Mouse (Mus musculus) spleen, adult 2 months (tissue): ENCODE data around the gene Cd81.

Source experiments
- CTCF ChIP-seq: fragments of 200-500 bp; IDR thresholded peaks from 2 replicates; pipeline ENCODE4 v1.5.1; 2011; ENCODE audit warnings: mild to moderate bottlenecking, inconsistent platforms; ENCODE audit not compliant: insufficient read depth, insufficient read length, insufficient replicate concordance; ENCODE audit errors: extremely low read depth
- POLR2A ChIP-seq: fragments of 200-500 bp; IDR thresholded peaks from 2 replicates; pipeline ENCODE4 v1.6.1; 2011; ENCODE audit warnings: low read depth, low read length, inconsistent platforms

DNA sequence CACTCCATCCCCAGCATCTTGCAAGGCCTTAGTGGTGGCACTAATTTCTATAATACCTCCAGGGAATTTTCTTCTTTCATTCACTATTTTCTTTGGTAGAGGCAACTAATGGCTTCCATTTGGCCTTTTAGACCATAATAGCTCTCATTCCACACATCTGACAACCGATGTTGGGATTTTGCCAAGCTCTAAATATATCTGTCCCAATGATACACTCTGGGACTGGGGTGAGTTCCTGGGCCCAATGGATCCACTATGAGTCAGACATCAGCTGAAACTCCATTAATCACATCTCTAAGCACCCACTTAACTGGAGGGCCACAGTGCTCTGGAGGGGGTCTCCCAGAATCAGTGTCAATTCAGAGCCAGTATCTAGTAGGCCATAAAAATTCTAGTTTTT is 20.7 kb upstream of the Cd81 start:
- TF ChIP-seq CTCF (no peak), POLR2A (no peak)
